Mouse (Mus musculus): ENCODE measurements around the gene Cdh4.

DNA sequence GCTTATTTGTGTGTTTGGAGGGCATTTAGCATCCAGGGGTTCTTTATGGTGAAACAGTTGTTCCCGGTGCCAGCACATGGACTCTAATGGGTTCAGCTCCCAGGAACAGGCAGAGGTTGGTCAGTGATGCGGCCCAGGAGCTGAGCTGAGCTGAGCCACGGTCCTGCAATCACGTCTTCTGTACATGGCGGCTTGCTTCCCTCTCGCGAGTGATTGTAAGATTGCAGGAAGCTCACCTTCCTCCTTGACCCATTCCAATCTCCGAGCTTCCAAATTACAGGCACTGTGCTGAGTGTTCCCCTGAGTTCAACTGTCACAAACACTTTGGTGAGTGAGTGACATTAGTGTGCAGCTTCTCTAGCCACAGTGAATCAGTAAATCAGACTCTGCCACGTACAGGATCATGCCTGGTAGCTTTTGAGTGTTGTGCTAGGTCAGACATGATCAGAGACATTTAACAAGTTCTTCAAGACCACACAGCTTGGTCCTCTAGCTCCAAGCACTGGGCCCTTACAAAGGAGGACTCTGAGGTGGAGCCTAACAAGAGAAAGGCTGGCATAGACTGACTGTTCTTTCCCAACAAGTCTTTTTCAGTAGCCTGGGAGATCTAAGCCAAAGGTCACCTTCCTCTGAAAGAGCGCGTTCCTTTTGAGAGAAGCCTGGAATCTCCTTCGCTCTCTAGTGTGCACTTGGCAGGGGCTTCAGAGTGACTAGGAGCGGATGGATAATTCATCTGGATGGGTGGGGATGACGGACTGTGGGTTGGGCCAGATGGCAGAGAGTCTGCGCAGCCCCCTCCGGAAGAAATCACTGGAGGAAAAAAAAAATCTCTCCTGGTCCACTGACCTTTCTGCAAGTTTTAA is 324.7 kb downstream of the Cdh4 start:
- TF ChIP-seq GATA1 (IDR thresholded peaks at IDR 0.05; ENCODE audit: low read length): no peak
- no peak for TF ChIP-seq TAL1 (IDR thresholded peaks at IDR 0.05; ENCODE audit: low read length)

Measured in erythroblast, embryonic 14.5 days (primary cell).